Mouse (Mus musculus) heart, postnatal 4 days (tissue): ENCODE results near the gene Zfp944. TPM values are rescaled to one million over a fixed set of nuclear protein-coding genes. Genes with fewer than 3 reads are reported as not detected.
"Not testable (repeated sequence)": the region's sequence is repeated elsewhere in the genome, so short reads cannot be mapped to it uniquely, and the experiment has no call there.

Experiments
- DNase-seq: peaks from one replicate; pipeline ENCODE4 v3.0.0; 2021
- total RNA-seq, 2 experiments: library from RNA; stranded (reverse); gene quantifications; 2 replicates each; pipeline ENCODE4 v1.2.3; 2021

Zfp944 gene
- total RNA-seq, result 1 to 10 TPM; 4.2 to 5.3 TPM

- DNase-seq, result peak; percentile 50
Measured at GRCm38 (mm10) chr17:22361101-22361781, at the start of gene Zfp944, which contains the start of gene Zfp758. TSS of gene Zfp944 (minus strand) at chr17:22361400. TSS of gene Zfp758 (plus strand) at chr17:22361453.

GRCm38 (mm10) chr17:22410756-22411155 is 49.6 kb upstream of the Zfp944 start:
- peak; percentile 25 for DNase-seq

- DNase-seq, result no peak
Measured at GRCm38 (mm10) chr17:22363895-22364294, 2.7 kb upstream of the Zfp944 start.

- DNase-seq, result no peak
Measured at GRCm38 (mm10) chr17:22360572-22360971, 628 bp downstream of the Zfp944 start.

GRCm38 (mm10) chr17:22352794-22353193 is 8.4 kb downstream of the Zfp944 start:
- DNase-seq, result peak; percentile 56

GRCm38 (mm10) chr17:22315247-22315646 is 46.0 kb downstream of the Zfp944 start:
- DNase-seq, result not testable (repeated sequence)

GRCm38 (mm10) chr17:22314730-22315226 is 46.4 kb downstream of the Zfp944 start, which contains the start of gene CT030661.1:
TSS of gene CT030661.1 (minus strand) at chr17:22314837.
- peak; percentile 93 for DNase-seq

GRCm38 (mm10) chr17:22314219-22314618 is 47.0 kb downstream of the Zfp944 start:
- peak; percentile 7 for DNase-seq

Other genes starting within 250 kb of the Zfp944 start
- 1 to 10 TPM; 1.4 to 1.8 TPM for gene Zfp947, start 195.2 kb downstream of the Zfp944 start, total RNA-seq
- 1 to 10 TPM; 2.6 to 2.8 TPM for gene Zfp994, start 135.8 kb downstream of the Zfp944 start, total RNA-seq
- gene CT030661.1, start 46.6 kb downstream of the Zfp944 start, total RNA-seq, result 1 to 10 TPM; 8.0 to 8.8 TPM
- 1 to 10 TPM; 6.6 TPM for gene Zfp758, start 53 bp upstream of the Zfp944 start, total RNA-seq
- 1 to 10 TPM; 5.7 to 6.1 TPM for gene Zfp946, start 62.8 kb upstream of the Zfp944 start, total RNA-seq
- not detected for gene Vmn2r111, start 212.1 kb upstream of the Zfp944 start, total RNA-seq
- not detected for gene Vmn2r112, start 239.6 kb upstream of the Zfp944 start, total RNA-seq